8 mouse cellular contexts compared by ENCODE assay signal in the genomic region with DNA sequence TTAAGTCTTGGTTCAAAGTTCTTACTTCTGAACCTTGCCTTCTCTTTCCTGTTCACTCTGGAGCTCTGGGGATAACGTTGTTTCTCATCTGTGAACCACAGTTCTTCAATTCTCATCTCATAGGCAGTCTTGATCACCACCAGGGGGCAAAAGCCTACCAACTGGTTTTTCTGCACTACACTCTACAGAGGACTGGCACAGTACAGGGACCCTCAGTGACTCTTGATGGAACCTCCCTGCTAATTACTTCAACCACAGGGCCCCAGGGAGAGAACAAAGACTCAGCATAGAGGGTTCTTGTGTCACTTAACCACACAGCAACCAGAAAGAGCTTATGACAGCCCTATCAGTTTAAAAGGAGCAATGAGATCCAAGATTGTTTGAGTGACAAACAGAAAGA. TPM values are rescaled to one million over a fixed set of nuclear protein-coding genes. Genes with fewer than 3 reads are reported as not detected.
DNase-seq lines count a peak whose midpoint lies in the region; ATAC-seq lines count a peak whose summit lies in the region.

No protein-coding gene starts in this region.

- 0 out of 2 replicates have a peak, but pooled peaks cover 2% of the 10 kb centered on the region for H3K4me1 ChIP-seq in hindbrain, embryonic 11.5 days (replicated peaks; ENCODE audit: control insufficient read depth, insufficient read depth, low read length)

- ATAC-seq in hindbrain, embryonic 11.5 days (ENCODE audit: low FRiP score): peak; percentile 60; the same call in 1 of the 2 replicates

- 7% methylated on average over 1 of the region's 1 CpGs for WGBS in hindbrain, embryonic 11.5 days

- peak; percentile 38 for DNase-seq in WW6 (ENCODE audit: low read depth, low spot score)
- DNase-seq in cerebellum, postnatal 10 days: peak; percentile 80 to 82
- peak; percentile 43 to 55 for DNase-seq in frontal cortex, postnatal 10 days (ENCODE audit: low spot score in 2 of 2)
- DNase-seq in hindbrain, embryonic 11.5 days (ENCODE audit: low spot score): peak; percentile 78
- peak; percentile 22 to 41 for DNase-seq in layer of hippocampus, postnatal 36 days
- peak; percentile 90 for DNase-seq in lung, postnatal 36 days
- peak; percentile 91 for DNase-seq in retina, postnatal 1 day
- DNase-seq in urinary bladder, postnatal 36 days (ENCODE audit: low spot score in 2 of 2): peak; percentile 28 to 38

- H3K9ac ChIP-seq in hindbrain, embryonic 11.5 days (ENCODE audit: low read depth, low read length): no peak overlapping the region

- H3K27me3 ChIP-seq in hindbrain, embryonic 11.5 days (ENCODE audit: control insufficient read depth, insufficient read depth, low read length): no peaks in the 10 kb centered on the region

- H3K4me2 ChIP-seq in hindbrain, embryonic 11.5 days (replicated peaks; ENCODE audit: low read depth, low read length): no peak overlapping the region

- no peak overlapping the region for H3K4me3 ChIP-seq in hindbrain, embryonic 11.5 days (ENCODE audit: low read depth, low read length)

- no peak overlapping the region for H3K27ac ChIP-seq in hindbrain, embryonic 11.5 days (ENCODE audit: low read depth, low read length)

- H3K36me3 ChIP-seq in hindbrain, embryonic 11.5 days (ENCODE audit: control insufficient read depth, insufficient read depth, low read length): no peaks in the 10 kb centered on the region

- no peaks in the 10 kb centered on the region for H3K9me3 ChIP-seq in hindbrain, embryonic 11.5 days (ENCODE audit: control insufficient read depth, low read length)

RNA-seq across cellular contexts. Expression of a gene that starts 1.3 kb away (rescaled TPM):
- 13.8 and 17.4 TPM in 2 replicates for polyA plus RNA-seq in hindbrain, embryonic 11.5 days (2014; fragmentation: Nextera tagmentation; extraction: Ambion mirVana)
- 10 to 100 TPM; 34.2 to 39.7 TPM for total RNA-seq in layer of hippocampus, postnatal 36 days (2021)

RNA-seq across cellular contexts. Expression of a gene that starts 26.0 kb away (rescaled TPM):
- polyA plus RNA-seq in hindbrain, embryonic 11.5 days (2014; fragmentation: Nextera tagmentation; extraction: Ambion mirVana): 0.05 and 0.20 TPM in 2 replicates
- 1 to 10 TPM; 4.3 to 4.5 TPM for total RNA-seq in layer of hippocampus, postnatal 36 days (2021)

Comparison
In these comparisons a context has a peak if more than half of its experiments do, and no peak if none do; other contexts are left out.
1. DNase-seq: peak in every context shown above with its lines; median percentile 91 in retina, postnatal 1 day; 90 in lung, postnatal 36 days; 81 in cerebellum, postnatal 10 days; 78 in hindbrain, embryonic 11.5 days; 49 in frontal cortex, postnatal 10 days; 38 in WW6; 33 in urinary bladder, postnatal 36 days; 32 in layer of hippocampus, postnatal 36 days.